Mouse (Mus musculus) gastrocnemius, postnatal 25 days (tissue): ENCODE results near the gene Zdhhc5. TPM values are rescaled to one million over a fixed set of nuclear protein-coding genes. Genes with fewer than 3 reads are reported as not detected.

Experiments
- DNase-seq: peaks from one replicate; pipeline ENCODE4 v3.0.0; 2022
- microRNA-seq, 2 experiments: library from miRNA; unstranded; fragments of <30 nt; microRNA quantifications; one replicate each; pipeline ENCODE4 v1.2.0; 2021; ENCODE audit warnings: borderline replicate concordance in 2 of 2
- total RNA-seq, 2 experiments: library from RNA; stranded (reverse); gene quantifications; 1 replicate in 1 of 2; 2 replicates in 1 of 2; pipeline ENCODE4 v1.2.3; 2021

Zdhhc5 gene
- total RNA-seq, 2 experiments from 2014 or later: 56.6 TPM

DNA sequence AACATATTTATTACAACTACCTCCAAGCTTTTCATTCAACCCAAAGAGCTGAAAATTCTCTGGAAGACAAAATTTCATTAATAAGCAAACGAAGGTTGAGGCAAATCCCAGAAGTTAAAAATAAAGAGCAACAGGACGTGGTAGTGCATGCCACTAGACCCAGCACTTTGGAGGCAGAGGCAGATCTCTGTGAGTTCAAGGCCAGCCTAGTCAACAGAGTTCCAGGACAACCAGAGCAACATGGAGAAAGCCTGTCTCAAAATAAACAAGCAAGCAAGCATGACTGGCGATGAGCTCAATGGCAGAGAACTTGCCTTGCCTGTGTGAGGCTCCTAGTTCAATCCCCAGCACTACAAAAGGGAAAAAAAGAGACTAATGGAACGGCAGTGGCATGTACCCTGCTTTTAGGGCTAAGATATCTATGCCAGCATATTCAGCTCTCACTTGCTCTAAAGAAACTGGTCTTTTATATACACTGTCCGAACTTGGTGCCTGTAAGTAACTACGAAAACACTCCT is 67.9 kb downstream of the Zdhhc5 start:
- no peak for DNase-seq

DNA sequence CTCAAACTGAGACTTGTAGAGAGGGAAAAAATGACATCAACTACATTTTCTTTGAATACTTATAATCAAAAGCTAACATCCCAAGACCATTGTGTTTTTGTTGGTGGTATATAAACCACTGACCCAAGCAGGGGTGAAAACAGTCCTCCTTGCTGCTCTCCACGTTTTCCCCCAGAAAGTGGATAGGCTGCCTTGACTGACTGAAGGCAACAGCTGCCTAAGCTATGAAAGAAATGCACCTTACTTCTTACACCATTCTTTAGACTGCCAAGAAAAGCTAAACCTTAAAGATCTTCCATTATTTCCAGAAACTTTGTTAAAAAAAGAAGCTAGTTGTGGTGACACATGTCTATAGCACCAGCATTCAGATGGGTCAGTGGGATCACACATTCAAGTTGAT is 68.8 kb downstream of the Zdhhc5 start:
- no peak for DNase-seq

DNA sequence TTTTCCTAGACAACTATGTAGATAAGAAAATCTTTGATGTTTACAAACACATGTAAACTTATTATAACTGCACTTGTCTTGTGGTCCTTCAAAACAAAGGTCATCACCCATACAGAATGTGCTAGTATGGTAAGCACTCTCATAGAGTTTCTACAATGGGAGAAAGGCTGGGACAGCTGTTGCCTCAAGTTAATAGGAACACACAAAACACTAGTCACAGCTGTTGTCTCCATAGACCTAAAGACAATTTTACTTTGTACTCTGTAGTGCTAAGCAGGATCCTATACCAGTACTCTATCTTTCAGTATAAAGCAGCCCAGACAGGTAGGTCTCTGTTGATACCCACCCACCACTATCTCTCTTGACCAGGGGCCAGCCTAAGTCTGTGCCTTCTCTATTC is 74.1 kb downstream of the Zdhhc5 start:
- no peak for DNase-seq

DNA sequence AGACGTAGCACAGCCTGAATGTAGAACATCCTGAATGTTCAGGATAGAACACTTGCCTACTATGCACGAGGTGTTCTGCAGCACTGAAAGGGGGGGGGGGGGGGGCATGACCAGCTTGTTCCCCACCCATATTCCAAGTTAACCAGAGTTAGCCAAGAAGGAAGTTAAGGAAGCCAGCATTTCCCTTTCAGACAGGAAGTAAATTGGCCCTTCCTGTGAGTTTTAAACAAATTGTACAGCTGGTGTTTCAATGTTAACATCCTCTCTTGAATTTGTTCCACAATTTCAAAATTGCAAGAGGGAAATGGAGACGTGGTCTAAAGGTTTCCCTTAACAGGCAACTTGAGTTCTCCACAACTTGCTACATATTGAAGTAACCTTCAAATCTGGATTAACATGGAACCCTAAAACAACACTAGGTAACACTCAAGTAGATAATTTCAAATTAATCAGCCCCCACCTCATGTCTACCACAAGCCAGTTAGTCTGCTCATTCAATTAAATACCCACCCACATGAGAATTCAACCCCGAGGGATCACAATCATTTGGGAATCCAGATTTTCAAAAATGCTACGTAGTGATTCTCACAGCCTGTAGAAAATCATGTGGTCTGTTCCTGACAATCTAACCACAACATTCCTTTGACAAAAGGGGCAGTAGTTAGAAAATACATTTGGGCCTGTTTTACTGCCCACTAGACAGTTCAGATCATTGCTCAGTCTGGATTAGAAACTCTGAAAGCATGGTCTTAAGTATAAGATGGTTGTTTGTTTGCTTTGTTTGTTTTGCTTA is 76.4 kb downstream of the Zdhhc5 start:
- DNase-seq: no peak

Small RNA genes within 50 kb of the gene (microRNA-seq; reads per million reads assigned to microRNA genes)
- gene Mir130a: 3,613 to 5,706 reads per million in 2 experiments

Other genes with a start within 250 kb of the Zdhhc5 start
- gene Tfpi, start 238.4 kb downstream of the Zdhhc5 start, total RNA-seq: 1 to 10 TPM; 2.8 to 5.0 TPM
- gene Ctnnd1, start 64.4 kb downstream of the Zdhhc5 start, total RNA-seq: 10 to 100 TPM; 29.6 to 31.2 TPM
- not detected for gene Btbd18, start 56.1 kb downstream of the Zdhhc5 start, total RNA-seq
- gene Selenoh, start 44.4 kb downstream of the Zdhhc5 start, total RNA-seq: 10 to 100 TPM in 1 of 2 experiments, 1 to 10 TPM in 1; 9.7 to 11.9 TPM
- gene Gm28635, start 37.1 kb downstream of the Zdhhc5 start, total RNA-seq: 1 to 10 TPM in 1 of 2 experiments, under 1 TPM in 1; 0.94 to 3.4 TPM
- gene Med19, start 36.8 kb downstream of the Zdhhc5 start, total RNA-seq: 1 to 10 TPM; 6.7 to 7.6 TPM
- 10 to 100 TPM; 47.6 to 69.5 TPM for gene Tmx2, start 36.0 kb downstream of the Zdhhc5 start, total RNA-seq
- 1 to 10 TPM; 3.2 to 3.5 TPM for gene Clp1, start 12.2 kb upstream of the Zdhhc5 start, total RNA-seq
- gene Ypel4, start 18.9 kb upstream of the Zdhhc5 start, total RNA-seq: under 1 TPM; 0.49 to 0.51 TPM
- under 1 TPM; 0.54 to 0.95 TPM for gene Gm19426, start 28.5 kb upstream of the Zdhhc5 start, total RNA-seq
- gene Serping1, start 60.3 kb upstream of the Zdhhc5 start, total RNA-seq: 10 to 100 TPM; 46.7 to 59.3 TPM
- gene Ube2l6, start 83.6 kb upstream of the Zdhhc5 start, total RNA-seq: 1 to 10 TPM; 4.2 to 8.1 TPM
- gene Smtnl1, start 107.5 kb upstream of the Zdhhc5 start, total RNA-seq: 100 to 1,000 TPM; 101 to 105 TPM
- 10 to 100 TPM; 49.3 to 51.3 TPM for gene Timm10, start 111.8 kb upstream of the Zdhhc5 start, total RNA-seq
- gene Slc43a1, start 123.7 kb upstream of the Zdhhc5 start, total RNA-seq: 1 to 10 TPM; 7.7 to 8.4 TPM
- gene Rtn4rl2, start 171.5 kb upstream of the Zdhhc5 start, total RNA-seq: under 1 TPM; 0.43 to 0.54 TPM
- 10 to 100 TPM; 22.9 to 23.4 TPM for gene Slc43a3, start 221.4 kb upstream of the Zdhhc5 start, total RNA-seq